Mouse (Mus musculus) left cerebral cortex, adult 8-10 months (tissue): ENCODE data around the gene Hnrnpk. TPM values are rescaled to one million over a fixed set of nuclear protein-coding genes. Genes with fewer than 3 reads are reported as not detected.
A peak's percentile ranks its signal among the peaks of the same experiment; 100 is the strongest.
"Not testable (repeated sequence)": the region's sequence is repeated elsewhere in the genome, so short reads cannot be mapped to it uniquely, and the experiment has no call there.

Experiments used
- DNase-seq, 2 experiments: peaks; one replicate each; pipeline ENCODE4 v3.0.0; 2022; ENCODE audit warnings: low spot score in 2 of 2
- total RNA-seq, 4 experiments: library from RNA; stranded (reverse); gene quantifications; 2 replicates each; pipeline ENCODE4 v1.2.4; 2022

Gene Hnrnpk
- total RNA-seq, 4 experiments from 2014 or later: 632 to 772 (median 717) TPM

DNA sequence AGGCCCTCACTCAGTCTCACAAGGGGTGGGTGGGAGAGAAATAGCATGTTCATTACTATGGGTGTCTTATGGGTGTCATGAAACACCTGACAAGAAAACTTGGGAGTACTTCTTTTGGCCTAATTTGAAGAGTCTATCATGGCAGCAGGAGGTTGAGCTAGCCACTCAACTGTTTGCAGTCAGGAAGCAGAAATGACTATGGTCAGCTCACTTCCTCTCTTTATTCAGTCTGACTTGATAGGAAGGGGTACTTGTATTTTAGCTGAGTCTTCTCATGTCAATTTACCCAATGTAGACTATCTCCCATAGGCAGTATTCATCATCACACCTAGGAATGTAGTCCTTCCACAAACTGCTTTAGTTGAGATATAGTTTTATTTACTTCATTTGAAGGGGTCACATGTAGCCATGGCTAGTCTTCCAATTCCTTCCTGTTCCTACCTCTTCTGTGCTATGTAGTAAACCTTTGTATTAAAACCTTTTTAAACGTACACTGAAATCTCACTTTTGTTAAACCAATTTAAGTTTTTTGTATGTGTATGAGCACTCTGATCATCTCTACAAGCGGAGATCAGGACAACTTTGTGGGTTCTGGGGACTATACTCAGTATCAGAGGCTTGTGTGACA is 13.7 kb downstream of the Hnrnpk start:
- no peak for DNase-seq

DNA sequence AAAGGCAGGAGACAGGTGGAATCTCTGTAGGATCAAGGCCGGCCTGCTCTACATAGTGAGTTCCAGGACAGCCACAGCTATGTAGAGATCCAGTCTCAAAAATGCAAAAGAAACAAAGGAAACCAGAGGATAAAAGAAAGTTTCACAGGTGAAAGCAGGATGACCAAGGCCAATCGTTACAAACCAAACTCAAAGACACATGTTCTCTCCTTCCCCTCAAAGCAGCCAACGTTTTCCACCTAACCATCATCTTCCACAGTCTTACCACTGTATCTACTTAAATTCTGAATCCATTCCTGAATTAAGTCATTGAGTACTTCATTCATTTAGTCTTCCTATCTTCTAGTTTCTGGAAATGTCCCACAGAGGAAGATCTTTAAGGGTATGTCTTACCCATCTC is 14.8 kb downstream of the Hnrnpk start:
- no peak for DNase-seq

DNA sequence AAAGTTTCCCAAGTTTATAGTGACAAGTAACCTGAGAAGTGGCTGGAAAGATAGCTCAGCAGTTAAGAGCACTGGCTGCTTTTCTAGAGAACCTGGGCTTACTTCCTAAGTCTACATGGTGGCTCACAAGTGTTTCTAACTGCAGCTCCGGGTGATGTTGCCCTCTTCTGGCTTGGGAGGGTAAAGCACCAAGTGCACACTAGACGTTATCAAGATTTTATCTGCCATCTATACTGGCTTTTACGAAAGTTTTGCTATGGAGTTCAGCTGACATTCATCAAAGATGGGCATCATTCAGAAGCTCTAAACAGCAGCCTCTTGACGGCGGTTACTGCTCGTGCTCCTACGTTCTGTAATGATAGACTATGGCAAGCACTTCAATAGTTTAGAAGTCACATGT is 15.2 kb downstream of the Hnrnpk start:
- peak; percentile 27 to 56 for DNase-seq

DNA sequence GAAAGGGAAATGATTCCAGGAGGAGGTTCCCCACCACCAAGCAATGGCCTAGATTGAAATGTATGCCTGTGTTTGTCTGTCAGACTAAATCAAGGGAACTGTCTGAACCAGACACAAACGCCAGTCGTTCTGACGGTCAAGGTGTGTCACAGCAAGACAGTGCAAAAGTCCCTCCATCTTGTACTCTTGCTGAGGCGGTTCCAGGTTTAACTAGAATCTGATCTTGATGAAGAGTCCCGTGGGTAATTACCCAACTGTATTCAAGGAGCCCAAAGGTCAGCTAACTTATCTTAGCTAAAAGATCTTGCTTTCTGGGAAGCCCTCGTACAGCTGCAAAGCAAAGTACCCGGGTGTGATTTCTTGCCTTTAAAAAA is 17.6 kb downstream of the Hnrnpk start:
- no peak for DNase-seq

DNA sequence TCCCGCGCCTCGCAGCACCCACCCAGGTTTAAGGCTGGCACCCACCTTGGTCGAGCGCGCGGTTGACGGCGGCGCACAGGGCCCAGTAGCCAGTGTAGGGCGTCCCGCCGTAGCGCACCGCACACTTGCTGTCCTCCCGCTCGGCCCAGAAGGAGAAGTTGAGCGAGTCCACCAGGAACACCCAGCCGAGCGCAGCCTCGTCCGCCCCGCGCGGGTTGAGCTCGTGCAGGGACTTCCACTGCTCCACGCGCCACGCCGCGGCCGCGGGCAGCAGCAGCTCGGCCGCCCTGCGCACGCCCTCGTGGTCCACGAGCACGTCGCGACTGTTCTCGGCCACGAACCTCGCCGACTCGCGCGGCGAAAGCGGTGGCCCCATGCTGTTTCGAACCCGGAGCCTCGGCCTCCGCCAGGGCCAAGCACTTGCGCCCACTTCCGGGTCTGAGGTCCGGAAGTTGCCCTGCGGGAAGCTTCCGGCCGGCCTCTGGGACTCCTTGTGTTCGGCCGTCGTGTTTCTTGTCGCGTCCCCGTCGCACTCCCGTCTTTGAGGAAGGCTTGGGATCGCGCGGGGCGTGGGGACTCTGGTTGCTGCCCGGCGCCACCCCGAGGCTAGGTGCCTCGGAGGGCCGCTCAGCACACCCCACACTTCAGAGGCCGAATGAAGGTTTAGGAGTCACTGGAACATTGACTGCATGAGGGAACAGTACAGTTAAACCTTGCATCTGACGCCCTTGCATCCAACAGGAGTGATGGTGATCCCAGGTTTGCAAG is 18.2 kb downstream of the Hnrnpk start, which contains the start of gene 2210016F16Rik:
TSS of gene 2210016F16Rik (minus strand) at position 447 of the 768 bp plus-strand sequence.
- peak in 1 of 2 experiments; percentile 32 for DNase-seq

DNA sequence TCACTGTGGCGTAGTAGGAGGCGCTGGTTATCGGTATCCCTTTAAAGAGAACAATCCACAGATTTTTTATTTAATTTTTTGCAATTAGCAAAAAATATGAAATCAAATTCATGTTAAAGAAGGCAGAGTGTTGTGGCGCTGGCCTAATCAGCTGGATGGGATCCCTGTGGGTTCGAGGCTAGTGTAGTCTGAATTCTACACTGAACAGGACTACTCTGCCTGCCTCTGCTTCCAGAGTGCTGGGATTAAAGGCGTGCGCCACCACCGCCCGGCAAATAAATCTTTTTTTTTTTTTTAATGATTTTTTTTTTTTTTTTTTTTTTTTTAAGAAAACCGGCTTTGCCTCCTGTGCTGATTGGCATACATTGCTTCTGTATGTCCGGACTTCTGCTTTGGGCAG is 18.8 kb downstream of the Hnrnpk start:
- DNase-seq: no peak

DNA sequence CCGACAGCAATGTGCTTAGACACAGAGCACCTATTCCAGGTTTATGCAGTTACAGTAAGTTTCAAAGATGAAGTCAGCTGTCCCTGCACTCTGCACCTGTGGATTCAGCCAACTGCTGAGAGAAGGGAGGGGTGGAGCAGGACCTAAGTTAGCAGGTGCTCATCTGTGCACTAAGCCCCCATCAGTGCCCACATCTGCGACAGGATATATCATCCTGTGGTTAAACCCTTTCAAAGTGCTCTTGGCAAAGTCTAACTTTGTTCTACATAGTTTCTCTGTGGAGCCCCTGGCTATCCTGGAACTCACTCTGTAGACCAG is 30.0 kb downstream of the Hnrnpk start:
- no peak for DNase-seq

DNA sequence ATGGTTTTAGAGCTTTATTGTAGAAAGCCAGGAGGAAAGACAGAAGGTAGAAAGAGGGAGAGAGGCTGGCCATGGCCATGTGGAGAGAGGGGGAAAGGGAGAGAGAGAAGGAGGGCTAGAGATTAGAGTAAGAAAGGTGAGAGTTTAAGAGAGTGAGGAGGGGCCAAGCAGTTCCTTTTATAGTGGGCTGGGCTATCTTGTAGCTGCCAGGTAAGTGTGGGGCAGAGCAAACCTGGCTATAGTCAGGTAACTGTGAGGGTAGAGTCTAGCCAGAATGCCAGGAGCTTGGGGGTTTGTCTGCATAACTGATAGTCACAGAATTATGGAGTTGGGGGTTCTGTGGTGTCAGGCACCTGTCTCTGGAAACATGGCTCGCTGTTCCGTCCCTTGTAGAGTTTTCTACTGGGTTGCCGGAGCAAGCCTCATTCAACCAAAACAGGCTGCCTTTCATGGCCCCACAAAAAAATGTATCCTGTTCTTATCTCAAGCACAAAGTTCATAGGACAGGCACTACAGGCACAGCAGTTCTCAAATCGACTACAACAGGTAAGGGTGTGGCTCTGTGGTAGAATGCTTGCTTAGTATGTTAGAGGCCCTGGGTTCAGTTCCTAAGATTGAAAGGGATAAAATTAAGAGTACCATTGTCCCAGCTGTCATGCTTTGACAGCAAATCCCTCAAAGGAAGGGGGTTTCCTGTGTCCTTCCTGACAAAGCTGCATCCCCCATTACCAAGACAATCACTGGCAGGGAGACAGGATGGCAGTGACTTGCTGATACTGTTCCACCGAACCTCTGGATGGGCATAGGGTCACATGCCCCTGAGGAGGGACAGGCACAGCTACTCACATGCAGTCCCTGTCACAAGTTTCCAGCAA is 30.6 kb downstream of the Hnrnpk start:
- no peak for DNase-seq

DNA sequence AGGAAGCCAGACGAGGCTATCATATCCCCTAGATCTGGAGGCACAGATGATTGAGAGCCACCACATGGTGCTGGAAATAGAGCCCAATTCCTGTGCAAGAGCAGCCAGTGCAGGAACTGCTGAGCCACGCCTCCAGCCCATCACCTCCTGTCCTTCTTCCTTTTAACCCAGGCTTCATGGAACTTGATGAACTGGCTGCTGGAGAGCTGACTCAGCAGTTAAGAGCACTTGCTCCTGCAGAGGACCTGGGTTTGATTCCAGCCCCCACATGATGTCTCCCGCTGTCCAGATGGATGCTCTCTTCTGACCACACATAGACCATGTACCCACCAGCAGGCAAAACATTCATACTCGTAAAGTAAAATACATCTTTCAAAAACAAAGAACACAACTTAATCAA is 34.3 kb downstream of the Hnrnpk start:
- DNase-seq: no peak

DNA sequence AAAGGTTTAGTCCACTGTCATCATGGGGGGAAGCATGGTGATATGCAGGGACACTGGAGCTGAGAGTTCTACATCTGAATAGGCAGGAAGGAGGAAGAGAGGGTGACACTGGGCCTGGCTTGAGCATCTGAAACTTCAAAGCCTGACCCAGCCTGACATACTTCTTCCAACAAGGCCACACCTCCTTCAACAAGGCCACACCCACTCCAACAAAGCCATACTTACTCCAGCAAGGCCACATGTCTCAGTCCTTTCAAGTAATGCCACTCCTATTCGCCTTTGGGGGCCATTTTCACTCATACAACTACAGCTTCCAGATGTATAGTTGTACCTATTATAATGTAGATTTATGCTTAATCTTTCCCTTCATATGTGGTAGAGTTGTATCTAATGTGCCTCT is 35.5 kb downstream of the Hnrnpk start:
- DNase-seq: no peak

DNA sequence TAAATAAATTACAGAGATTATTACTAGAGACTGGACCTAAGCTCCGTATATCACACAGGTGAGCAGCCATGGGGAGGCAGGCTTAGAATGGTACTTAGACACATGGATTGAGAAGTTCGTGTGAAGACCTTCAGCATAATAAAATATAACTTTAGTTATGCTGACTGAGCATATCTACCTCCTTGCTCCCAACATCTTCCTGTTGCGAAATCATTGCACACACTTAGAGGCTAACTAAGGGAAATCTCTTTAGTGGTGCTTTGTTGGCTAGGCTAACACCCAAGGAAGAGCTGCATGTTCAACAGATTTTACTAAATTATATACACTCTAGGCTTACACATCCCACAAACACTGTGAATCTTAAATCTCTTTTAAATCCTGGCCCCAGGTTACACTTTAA is 36.8 kb downstream of the Hnrnpk start:
- DNase-seq: no peak

DNA sequence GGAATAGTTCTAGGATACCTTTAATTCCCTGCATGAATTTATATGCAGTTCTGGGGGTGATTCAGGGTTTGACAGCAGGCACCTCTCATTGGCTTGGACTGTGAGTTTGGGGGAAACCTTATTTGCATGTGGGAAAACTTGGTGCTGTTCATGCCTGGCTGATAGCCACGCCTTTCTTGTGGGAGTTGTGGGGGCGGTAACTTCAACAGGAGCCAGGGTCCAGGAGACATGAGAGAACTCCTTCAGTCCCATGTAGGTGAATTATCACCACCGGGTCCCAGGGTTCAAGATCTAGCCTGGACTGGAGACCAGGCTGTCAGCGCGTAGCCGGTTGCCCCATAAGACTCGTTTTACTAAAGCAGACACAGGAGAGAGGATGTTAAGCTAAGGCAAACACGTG is 38.0 kb downstream of the Hnrnpk start:
- not testable (repeated sequence) for DNase-seq

DNA sequence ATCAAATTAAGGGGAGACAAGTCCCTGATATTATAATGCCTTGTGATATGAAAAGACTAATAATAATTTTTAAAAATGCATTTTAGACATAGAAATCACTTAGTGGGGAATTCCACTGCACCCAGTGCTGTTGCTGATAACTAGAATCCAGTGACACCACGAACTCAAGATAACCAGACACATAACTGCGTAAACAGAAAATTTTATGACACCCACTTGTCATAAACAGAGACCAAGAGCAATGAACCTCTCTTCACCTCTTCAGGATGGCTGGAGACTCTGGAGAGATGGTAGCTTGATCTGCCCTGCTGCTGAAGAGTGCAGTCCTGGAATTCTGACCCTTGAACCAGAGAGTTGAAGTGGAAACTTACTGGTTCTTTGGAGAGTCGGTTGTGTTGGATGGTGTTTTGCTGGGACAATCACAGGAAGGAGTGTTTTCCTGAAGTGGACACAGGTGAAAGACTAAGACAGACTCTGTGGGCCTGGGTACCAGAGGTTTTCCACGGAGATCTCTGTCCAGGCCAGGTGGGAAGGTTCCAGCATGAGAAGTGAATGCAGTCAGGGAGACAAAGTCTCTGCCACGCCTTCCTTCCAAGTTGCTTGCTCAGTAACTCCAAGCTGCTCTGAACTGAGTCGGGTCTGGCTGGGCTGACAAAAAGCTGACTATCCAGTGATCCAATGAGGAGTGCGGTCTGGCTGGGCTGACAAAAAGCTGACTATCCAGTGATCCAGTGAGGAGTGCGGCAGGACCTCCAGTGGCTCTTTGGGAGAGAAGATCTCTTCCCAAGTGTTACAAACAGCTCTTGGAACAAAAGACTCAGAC is 38.6 kb downstream of the Hnrnpk start:
- DNase-seq: no peak

DNA sequence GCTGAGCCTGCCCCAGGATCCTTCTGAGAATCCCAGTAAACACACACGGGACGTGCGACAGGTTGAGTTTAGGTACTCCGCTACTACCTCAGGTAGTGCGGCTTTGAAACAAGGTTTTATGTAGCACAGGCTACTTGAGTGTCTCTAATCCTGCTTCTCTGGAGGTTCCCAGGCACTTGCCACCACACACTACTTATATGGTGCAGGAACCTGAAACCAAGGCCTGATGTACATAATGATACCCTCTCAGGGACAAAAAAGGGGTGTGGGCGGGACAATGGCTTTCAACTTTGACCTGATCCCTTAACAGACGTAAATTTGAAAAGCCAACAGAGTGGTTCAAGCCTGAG is 43.9 kb downstream of the Hnrnpk start:
- DNase-seq: no peak

DNA sequence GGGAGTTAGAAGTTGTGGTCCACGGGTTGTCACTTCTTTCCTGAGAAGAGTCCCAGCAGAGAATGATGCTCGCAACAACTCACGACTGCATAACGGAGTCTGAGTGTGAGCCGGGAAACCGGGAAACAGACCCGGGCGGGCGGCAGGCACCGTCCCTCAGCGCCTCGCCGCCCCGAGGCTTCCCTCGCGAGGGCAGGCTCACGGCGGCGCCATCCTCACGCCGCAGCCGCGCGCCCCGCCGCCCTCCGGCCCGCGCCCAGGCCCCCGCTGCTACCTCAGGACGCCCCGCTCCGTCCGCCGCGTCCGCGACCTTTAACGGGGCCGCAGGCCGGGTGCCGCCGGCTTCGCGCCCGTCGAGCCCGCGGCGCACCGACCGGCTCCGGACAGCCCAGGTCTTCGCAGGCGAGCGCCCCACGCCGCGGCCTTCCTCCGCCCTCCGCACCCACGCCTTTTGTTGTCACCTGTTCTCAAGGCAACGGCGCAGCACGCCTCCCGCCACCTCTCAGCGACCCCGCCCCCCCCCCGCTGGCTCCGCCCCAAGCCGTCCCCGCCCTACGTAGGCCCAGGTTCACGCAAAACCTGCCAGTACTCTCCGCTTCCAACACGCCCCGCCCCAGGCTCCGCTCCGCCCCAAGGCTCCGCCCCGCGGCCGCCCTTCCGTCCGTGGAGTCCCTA is 44.4 kb downstream of the Hnrnpk start, which contains the start of gene Kif27:
TSS of gene Kif27 (minus strand) at position 494 of the 675 bp plus-strand sequence.
- peak; percentile 21 to 34 for DNase-seq

DNA sequence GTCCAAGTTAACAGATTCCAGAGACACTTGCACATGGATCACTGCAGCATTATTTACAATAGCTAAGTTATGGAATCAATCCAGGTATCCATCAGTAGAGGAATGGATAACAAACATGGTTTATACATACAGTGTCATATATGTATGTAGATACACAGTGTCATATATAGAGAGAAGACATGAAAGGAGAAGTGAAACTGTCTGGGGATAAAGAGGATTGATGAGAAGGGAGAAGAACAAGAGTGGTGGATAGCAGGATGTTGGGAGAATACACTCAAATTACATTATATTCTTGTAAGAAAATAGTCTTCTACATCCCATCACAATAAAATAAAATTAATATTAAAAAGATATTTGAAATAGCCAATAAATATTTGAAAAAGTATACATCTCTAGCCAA is 50.1 kb downstream of the Hnrnpk start:
- DNase-seq: no peak

DNA sequence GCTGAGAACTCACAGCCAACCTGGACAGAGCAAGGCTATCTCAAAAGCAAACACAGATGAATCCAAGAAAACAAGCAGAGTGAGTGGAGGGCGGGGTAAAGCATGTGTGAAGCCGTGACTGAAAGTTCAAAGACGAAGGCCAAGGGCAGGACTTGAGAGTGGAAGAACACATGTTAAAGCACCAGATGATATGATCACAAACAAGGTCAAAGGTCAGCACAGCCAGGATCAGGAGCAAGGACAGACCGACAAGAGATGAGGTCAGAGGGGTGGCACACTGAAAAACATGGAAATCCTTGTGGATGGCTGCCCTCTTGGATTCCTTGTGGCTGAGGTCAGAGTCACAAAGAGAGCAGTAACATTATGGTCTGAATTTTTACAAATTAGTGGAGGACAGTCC is 52.5 kb downstream of the Hnrnpk start:
- no peak for DNase-seq

DNA sequence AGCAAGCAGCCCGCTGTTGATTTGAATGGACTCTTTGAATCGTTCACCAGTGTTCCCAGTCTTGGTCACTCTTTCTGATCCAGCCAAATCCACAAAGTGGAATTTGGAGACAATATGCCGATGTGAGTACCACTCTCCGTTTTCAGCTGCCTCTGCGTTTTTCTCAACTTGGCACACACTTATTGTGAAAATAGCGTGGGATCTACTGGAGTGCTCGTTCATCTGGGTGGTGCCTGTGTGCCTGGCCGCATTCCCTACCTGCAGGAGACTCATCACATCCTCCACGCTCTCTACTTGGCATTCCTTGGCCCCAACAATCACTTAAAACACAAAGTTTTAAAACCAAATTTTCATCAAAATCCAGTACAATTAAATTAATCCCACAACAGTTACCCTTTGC is 58.6 kb downstream of the Hnrnpk start:
- DNase-seq: peak in 1 of 2 experiments; percentile 13
